Mouse (Mus musculus) right cerebral cortex, adult 2 months (tissue): Measurements from ENCODE around the gene Fn3krp.
A peak's percentile ranks its signal among the peaks of the same experiment; 100 is the strongest.

Experiments used
- DNase-seq, 2 experiments: peaks; one replicate each; pipeline ENCODE4 v3.0.0; 2021 to 2022; ENCODE audit warnings: low spot score in 2 of 2

Fn3krp gene

DNA sequence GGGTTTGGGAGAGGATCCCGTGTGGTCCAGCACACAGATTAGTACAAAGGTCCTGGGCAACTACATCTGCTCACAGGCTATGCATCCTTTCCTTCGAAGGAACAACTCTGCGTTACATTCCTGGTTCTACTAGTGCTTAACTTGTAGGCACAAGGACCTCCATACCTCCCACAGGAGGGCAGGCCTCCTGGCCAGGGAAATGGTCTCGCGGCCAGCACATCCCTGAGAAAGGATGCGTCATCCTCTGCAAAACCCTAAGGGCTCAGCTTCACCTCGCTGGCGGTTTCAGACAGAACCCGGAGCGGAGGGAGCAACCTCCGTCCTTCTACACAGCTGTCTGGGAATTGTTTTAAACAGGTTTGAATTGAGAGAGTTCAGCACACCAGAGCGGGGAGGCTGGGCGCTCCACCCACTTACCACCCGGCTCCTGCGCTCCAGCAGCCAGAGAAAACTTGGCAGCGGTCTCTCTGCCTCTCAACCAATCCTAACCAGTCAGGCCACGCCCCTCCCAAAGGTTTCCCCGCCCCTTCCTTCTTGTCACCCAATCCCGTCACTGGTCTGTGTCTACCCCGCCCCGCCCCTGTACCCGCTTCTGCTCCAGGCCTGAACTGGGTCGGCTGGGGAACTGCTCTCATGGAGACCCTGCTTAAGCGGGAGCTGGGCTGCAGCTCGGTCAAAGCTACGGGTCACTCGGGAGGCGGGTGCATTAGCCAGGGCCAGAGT lies at the start of gene Fn3krp:
Gene Fn3krp (plus strand): TSS at position 572 of the 723 bp plus-strand sequence.
- peak; percentile 98 to 99 for DNase-seq

DNA sequence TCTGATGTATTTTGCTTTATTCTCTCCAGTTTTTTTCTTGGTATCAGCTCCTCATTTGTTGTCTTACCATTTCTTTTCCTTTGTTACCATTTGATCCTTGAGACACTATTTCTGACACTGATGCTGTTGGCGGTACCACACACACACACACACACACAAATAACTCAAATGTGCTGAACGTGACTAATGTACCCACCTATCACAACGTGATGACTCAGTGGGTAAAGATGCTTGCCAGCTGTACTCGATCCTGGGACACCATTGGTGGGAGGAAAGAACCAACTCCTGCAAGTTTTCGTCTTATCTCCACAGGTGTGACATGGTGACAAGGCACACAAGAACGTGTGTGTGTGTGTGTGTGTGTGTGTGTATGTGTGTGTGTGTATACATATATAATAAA lies 47.9 kb upstream of the Fn3krp start:
- peak in 1 of 2 experiments; percentile 23 for DNase-seq

DNA sequence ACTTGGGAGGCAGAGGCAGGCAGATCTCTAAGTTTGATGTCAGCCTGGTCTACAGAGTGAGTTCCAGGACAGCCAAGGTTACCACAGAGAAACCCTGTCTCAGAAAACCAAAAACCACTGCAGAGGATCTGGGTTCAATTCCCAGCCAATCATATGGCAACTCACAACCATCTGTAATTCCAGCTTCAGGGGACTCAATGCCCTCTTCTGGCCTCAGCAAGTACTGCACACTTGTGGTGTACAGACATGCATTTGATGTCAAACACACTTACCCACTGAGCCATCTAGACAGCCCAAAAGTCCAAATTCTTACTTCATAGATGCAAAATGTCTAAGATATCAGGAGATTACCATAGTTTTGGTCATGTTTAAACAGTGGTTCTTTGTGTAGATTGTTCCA lies 42.6 kb upstream of the Fn3krp start:
- no peak for DNase-seq

DNA sequence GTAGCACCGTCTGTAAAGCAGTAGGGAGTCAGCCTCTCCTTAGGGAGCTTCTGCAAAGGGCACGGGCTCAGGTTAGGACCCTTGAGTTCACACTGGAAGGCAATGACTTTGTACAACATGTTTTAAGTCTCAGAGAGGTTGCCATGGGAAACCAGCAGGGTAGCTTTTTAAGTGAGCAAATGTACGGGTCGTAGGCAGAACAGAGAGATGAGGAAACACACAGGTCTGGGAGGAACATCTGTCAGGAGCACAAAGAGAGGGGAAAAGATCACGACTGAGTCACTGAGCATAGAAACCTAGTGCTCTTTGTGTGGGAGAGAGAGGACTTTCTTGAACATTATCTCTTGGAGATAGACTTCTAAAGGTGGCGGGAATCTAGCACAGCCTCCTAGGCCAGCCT lies 40.9 kb upstream of the Fn3krp start:
- DNase-seq: no peak

DNA sequence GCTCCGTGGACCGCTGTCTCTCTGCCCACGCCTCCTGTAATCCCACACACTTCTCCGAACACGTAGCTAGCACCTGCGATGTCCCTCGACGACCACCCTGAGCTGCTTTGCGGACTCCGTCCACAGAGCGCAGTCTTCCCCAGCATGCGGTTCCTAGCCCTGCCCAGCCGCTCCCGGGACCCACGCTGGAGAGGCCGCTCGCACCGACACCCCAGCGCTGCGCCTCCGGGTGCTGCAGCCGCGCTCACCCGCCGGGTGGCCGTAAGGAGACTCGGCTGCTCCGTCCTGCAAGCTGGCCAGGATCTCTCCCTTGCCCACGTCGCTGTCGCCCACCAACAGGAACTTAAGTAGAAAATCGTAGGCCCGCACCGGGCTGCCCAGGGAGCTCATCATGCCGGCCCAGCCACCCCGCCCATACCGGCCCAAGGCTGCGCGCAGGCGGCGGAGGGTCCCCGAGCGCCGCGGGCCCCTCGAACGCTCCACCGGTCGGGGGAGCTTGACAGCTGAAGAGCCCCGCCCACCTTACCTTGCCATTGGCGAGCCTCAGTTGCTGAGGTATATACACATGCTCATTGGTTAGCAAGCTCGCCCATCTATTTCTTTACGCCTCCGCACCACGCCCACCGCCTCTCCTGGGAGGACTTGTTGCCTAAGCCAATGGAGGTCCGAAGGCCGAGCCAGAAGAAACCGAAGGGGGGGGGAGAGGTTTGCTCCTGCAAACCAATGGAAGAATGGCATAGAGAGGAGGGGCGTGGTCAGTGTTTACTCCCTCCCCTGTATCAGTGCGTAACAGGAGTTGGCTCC lies 33.2 kb upstream of the Fn3krp start, which contains the start of gene Rab40b:
Gene Rab40b (minus strand): TSS at position 502 of the 804 bp plus-strand sequence.
- DNase-seq: peak; percentile 96 to 97

DNA sequence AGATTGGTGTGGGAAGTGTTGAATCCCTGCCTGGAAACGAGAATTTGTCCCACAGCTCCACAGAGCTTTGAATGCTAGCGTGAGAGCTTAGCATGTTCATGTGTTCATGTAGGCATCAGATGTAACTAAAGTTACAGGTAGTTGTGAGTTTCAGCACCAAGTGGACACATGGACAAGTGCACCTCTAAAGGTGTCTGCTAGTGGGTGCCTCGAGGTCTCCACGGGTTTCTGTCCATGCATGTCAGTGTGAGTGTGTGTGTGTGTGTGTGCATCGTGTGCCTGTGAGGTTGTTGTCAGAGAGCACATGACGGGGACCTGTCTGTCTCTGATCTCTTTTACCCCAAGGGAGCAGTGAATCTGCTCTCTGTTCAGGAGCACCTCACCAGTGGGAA lies 32.7 kb upstream of the Fn3krp start:
- no peak for DNase-seq

DNA sequence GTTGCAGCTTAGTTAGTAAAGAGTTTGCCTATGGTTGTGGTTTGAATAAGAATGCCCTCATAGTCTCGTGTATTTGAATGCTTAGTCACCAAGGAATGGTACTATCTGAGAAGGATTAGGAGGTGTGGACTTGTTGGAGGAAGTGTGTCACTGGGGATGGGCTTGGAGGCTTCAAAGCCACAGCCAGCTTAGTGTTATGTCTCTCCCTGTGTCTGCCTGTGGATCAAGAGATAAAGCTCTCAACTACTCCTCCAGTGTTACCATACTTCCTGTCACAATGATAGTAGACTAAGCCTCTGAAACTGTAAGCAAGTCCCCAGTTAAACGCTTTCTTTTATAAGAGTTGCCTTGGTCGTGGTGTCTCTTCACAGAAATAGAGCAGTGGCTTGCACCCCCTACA lies 30.4 kb upstream of the Fn3krp start:
- DNase-seq: no peak

DNA sequence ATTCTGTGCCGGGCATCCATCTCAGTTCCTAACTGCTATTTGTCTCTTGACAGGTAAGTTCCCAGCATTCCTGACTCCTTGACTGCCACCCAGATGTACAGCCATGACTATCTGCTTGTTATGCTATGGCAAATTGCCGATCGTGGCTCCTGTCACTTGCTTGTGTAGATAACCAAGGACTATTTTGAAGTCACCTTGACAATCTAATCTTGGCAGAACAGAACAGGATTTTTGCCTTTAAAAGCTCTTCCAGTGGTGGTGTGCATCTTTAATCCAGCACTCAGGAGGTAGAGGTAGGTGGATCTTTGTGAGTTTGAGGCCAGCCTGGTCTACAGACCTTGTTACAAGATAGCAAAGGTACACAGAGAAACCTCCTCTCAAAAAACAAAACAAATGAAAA lies 28.8 kb upstream of the Fn3krp start:
- no peak for DNase-seq

DNA sequence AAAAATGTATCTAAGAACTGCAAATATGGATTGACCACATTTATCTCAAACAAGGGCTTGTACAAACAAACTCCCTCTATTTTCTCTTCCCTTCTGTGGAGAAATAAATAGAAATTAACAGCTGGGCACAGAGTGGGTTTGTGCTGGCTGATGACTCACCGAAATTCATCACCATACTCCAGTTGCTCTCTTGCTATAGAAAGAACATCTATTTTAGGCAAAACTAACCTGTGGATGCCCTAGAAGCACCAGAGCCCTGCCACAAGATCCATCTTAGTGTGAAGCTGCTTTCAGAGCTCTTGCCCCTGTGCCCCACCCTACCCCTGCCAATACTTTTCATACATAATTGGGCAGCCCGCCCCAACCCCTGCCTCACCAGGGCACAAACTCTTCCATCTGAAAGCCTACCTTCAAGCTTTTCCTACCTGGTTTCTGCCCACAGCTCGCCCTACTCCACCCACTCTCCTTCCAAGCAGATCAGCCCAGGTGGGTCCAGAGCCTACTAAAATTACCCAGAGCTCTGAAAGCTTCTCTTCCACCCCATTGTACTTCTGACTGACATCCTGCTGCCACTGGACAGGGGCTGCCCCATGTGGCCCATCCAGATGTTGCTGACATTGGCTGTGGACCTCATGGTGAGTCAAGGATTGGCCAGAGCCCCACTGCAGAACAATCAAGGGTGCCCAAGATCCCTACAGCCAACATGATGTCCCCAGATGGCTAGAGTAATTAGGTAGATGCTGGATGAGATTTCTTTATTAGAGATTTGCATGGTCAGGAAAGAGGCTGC lies 13.6 kb upstream of the Fn3krp start:
- peak; percentile 47 to 53 for DNase-seq

DNA sequence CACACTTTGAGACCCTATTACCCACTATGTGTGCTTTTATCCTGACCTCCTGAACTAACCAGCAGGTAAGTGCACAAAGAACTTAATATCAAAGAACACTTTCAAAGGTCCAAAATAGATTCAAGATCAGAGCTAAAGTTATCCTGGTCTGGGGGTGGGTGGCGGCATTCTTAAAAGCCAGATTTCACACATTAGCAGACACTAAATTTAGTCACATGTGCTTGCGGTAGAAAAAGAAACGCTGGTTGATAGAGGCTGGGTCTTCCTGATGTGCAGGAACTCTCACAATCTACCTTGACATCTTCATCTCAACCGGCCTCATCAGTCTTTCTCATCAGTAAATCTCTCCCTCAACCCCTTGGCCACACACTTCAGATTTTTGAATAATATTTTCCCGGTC lies 6.4 kb upstream of the Fn3krp start:
- DNase-seq: no peak

DNA sequence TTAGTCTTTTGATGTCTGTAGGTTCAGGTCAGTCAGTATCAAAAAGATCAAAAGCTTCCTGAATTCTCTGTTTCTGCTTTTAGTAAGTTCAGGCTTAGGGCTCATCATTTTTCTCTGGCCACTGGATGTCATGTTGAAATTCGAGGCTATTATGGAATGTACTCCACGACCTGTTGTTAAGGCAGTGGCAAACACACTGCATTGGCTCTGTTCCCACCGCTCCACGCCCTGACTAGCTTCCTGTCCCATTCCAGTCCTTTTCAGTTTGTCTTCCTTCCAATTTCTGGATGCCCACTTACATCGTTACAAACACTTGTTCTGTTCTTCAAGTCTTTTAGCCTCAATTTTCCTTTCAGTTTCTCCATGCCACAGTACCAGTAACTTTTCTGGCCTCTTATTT lies 5.8 kb upstream of the Fn3krp start:
- no peak for DNase-seq

DNA sequence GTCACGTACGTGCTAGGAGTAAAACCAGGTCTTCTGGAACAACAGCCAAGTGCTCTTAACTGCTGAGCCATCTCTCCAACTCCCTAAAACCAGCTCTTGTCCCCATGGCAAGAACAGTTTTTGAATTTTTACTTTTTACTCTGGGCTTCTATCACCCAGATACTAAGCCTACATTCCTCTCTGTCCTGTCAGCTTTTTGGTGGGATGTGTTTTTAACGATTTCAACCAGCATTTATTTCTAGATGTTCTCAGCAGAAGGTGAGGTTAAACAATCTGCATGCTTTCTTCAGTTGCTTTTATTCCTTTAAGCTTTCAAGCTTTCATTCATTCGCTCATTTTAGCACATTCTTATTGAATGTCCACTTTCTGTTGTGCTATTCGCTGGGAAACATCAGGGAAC lies 3.2 kb upstream of the Fn3krp start:
- DNase-seq: no peak

DNA sequence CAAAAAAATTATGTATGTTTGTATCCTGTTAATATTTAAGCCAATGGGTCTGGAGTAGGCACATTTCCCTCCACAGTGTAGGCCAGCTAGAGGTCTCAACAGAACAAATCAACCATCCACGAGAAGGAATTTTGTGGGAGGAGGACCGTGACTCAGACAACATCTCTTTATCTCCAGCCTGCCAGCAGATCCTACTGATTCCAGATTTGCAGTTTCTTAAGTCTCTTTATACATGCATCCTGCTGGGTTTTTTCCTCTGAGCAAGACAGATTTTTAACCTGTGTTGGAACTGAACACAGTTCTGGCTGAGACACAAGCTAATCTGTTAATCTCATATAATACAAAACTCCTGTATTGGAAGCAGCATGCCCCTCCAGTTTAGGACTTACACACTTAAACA lies 2.3 kb upstream of the Fn3krp start:
- peak in 1 of 2 experiments; percentile 36 for DNase-seq

DNA sequence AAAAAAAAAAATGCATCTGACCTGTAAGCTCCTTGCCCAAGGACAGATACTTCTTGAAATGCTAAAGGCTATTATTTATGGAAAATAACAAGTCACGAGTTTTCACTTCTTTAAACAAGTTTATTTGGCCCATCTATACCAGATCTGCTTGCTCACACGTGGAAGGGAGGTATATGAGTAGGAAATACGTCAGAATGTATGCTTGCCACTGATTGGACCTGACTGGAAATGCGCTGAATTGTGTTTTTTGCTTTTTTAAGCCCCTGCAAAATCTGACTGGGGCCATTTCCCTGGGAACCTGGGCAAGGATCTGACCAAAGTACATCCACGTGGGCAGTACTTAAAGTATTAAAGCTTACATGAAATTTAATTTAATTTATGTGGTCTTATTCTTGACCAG lies 822 bp upstream of the Fn3krp start:
- DNase-seq: no peak

DNA sequence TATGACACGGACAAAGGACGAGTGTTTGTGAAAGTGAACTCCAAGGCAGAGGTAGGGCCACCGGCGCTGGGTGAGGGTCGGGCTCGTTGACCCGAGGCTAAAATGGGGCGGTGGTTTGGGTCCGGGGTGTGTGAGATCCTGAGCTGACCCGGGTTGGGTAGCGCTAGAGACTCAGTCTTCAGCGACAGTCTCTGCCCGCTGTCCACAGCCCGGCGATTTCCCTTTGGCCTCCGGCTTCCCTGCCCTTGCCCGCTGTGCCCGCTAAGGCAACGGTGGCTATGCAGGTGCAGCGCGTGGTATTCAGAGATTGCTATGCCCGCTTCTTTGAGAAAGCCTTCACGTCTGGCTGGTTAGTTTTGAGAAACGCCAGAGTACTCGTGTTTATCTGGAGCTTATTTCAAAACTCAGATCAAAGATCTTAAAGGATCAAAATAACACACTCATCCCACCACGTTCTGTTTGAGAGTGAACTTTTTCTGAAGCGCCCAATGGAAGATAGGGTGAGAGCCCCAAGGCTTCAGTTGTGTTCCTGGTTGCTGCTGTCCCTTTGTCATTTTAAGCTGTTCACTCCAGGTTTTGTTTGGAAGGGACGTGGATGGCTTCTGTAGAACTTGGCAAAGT lies 462 bp downstream of the Fn3krp start:
- DNase-seq: no peak

DNA sequence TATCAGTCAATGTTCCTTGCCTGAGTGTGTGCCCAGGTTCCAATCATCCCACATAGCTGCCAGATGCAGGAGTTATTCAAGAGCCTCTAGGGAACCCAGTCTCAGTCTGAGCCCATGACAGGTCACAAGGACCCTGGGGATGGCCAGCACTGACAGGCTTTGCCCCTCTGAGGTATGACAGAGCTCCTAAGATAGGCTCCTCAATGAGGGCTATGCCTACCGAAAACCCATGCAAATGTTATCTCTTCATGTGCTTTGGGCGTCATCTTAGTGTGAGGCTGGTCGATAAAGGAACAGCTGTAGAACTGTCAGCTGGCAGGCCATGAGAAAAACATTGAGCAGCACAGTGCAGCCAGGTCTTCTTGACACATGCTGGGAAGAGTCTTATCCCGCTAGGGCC lies 12.2 kb downstream of the Fn3krp start:
- DNase-seq: no peak

DNA sequence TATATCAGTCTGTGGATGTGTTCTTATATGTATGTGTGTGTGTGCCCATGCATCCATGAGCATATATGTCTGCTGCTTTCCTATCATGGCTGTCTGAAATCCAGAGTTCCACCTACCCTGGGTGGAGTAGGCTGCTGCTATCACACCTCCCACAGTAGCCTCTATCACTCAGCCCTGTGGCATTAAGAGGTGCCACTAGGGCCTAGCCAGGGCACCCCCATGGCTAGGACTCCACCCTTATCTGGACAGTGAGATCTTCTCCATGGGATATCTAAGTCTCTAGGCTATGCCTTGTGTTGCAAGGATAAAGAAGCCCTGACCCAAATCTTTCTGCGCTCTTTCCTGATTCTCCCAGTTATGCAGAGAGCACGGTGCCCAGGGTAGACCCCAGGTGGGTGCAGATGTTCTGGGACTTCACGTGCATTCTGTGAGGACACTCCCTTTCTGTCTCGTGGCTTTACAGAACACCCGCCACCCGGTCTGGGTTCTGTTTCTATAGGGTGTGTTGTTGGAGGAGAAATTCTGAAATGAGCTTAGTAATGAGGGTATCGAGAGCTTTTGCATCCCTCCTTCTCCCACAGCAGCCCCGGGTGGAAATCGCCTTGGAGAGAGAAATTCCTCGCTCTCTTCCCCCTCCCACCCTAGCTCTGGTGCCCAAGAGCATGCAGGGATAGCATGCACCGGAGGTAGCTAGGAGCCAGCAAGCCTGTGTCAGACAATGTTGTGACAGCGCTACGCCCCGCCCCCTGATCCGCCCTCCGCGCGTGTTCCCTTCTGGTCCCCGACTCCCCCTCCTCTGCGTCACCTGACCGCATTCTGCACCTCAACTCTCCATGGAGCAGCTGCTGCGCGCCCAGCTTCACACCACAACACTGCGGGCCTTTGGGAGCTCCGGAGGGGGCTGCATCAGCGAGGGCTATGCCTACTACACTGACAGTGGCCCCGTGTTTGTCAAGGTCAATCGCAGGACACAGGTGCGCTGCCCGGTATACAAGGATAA lies 13.3 kb downstream of the Fn3krp start, which contains the start of gene Fn3k:
Gene Fn3k (plus strand): TSS at position 758 of the 1,000 bp plus-strand sequence.
- DNase-seq: peak; percentile 96 to 97

DNA sequence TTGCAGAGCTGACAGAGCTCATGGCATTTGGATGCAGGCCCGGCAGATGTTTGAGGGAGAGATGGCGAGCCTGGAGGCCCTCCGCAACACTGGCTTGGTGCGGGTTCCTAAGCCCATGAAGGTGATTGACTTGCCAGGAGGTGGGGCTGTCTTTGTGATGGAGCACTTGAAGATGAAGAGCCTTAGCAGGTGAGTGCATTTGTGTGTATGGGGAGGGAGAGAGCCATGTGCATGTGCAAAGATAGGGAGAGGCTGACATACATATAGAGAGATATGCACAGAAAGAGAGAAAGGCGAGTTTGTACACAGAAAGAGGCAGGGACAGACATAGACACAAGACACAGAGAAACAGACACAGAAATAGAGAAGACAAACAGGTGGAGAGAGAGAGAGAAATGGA lies 16.0 kb downstream of the Fn3krp start:
- no peak for DNase-seq

DNA sequence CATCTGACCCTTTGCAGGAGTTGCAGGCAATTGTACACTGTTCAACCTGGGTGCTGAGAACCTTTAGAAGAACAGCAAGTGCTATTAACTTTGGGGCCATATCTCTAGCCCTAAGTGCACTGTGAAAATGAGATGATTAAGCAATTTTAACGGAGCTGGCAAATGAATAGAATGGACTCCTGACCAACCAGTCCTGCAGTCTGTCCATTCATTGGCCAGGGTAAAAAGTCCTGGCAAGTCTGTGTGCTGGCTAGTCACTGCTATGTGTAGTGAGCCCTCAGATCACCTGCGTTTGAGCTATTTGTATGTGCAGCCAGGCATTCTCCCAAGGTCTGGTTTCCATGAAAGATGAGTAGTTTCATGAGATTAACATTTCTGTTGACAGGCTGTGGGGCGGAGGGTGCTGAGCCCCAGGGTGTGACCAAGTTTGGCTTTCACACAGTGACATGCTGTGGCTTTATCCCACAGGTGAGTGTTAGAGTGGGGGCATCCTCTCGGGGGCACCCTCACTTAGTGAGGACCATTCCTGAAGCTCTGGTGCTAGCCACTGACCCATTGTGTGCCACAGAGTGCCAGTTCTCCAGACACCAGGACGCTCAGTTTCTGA lies 18.6 kb downstream of the Fn3krp start:
- no peak for DNase-seq

DNA sequence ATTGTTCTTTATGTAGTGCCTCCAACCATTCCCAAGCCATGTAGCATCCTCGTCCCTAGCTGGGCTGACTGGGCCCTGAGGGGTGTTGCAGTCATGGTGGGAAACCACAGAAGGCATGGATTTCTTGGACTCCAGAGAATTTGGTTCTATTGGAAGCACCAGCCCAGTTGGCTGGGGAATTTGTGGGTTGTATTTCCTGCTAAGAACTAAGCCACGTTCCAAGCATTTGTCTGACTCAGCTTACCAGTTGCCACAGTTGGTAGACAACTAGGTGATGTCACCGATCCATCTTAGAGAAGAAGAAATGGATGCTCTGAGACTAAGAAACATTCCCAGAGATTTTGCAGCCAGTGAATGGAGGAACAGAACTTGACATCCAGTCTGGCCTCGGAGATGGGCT lies 20.5 kb downstream of the Fn3krp start:
- no peak for DNase-seq
